In genomic region chr9:108568511-108568921, GRCm38 (mm10) we compare ENCODE assay signal across 8 mouse cellular contexts. TPM values are rescaled to one million over a fixed set of nuclear protein-coding genes. Genes with fewer than 3 reads are reported as not detected.
DNase-seq lines count a peak whose midpoint lies in the region; ATAC-seq lines count a peak whose summit lies in the region.

No protein-coding gene starts in this region.

- peak overlapping the region; percentile 85 for H3K9ac ChIP-seq in embryonic facial prominence, embryonic 14.5 days (ENCODE audit: low read depth, low read length)
- no peak overlapping the region for H3K9ac ChIP-seq in intestine, embryonic 14.5 days (ENCODE audit: low read length)
- H3K9ac ChIP-seq in neural tube, embryonic 13.5 days = peak overlapping the region; percentile 82

- no peak for ATAC-seq in embryonic facial prominence, embryonic 14.5 days (ENCODE audit: low read depth)
- no peak for ATAC-seq in intestine, embryonic 14.5 days (replicated peaks; ENCODE audit: low FRiP score, low TSS enrichment, low read depth)
- ATAC-seq in neural tube, embryonic 13.5 days (ENCODE audit: low read depth) = no peak

- no peaks in the 10 kb centered on the region for H3K27me3 ChIP-seq in embryonic facial prominence, embryonic 14.5 days (replicated peaks; ENCODE audit: control insufficient read depth, insufficient read depth, low read length)
- H3K27me3 ChIP-seq in intestine, embryonic 14.5 days (replicated peaks; ENCODE audit: control insufficient read depth, insufficient read depth, low read length) = no peaks in the 10 kb centered on the region
- no peaks in the 10 kb centered on the region for H3K27me3 ChIP-seq in neural tube, embryonic 13.5 days

- H3K4me1 ChIP-seq in embryonic facial prominence, embryonic 14.5 days (ENCODE audit: control insufficient read depth, insufficient read depth, low read length) = peaks cover 23% of the 10 kb centered on the region
- H3K4me1 ChIP-seq in intestine, embryonic 14.5 days (replicated peaks; ENCODE audit: control insufficient read depth, insufficient read depth, low read length) = peaks cover 17% of the 10 kb centered on the region
- H3K4me1 ChIP-seq in neural tube, embryonic 13.5 days (replicated peaks) = peaks cover 53% of the 10 kb centered on the region

- H3K36me3 ChIP-seq in embryonic facial prominence, embryonic 14.5 days (ENCODE audit: control insufficient read depth, insufficient read depth, low read length) = peaks cover 55% of the 10 kb centered on the region
- peaks cover 50% of the 10 kb centered on the region for H3K36me3 ChIP-seq in intestine, embryonic 14.5 days (ENCODE audit: control insufficient read depth, insufficient read depth, low read length)
- H3K36me3 ChIP-seq in neural tube, embryonic 13.5 days = peaks cover 55% of the 10 kb centered on the region

- H3K4me2 ChIP-seq in embryonic facial prominence, embryonic 14.5 days (ENCODE audit: low read depth, low read length) = peak overlapping the region; percentile 99
- peak overlapping the region; percentile 83 for H3K4me2 ChIP-seq in intestine, embryonic 14.5 days (ENCODE audit: low read length)
- H3K4me2 ChIP-seq in neural tube, embryonic 13.5 days = peak overlapping the region; percentile 93

- no peaks in the 10 kb centered on the region for H3K9me3 ChIP-seq in embryonic facial prominence, embryonic 14.5 days (ENCODE audit: control insufficient read depth, low read length)
- no peaks in the 10 kb centered on the region for H3K9me3 ChIP-seq in intestine, embryonic 14.5 days (ENCODE audit: control insufficient read depth, low read length)
- no peaks in the 10 kb centered on the region for H3K9me3 ChIP-seq in neural tube, embryonic 13.5 days

- DNase-seq in layer of hippocampus, adult 11-12 months (ENCODE audit: low spot score) = peak; percentile 18
- DNase-seq in layer of hippocampus, adult 18-20 months (ENCODE audit: low spot score in 2 of 2) = no peak
- DNase-seq in embryonic facial prominence, embryonic 14.5 days (ENCODE audit: low spot score) = no peak
- DNase-seq in intestine, embryonic 14.5 days (ENCODE audit: low spot score) = no peak
- DNase-seq in urinary bladder, postnatal 14 days (ENCODE audit: low spot score) = no peak
- no peak for DNase-seq in embryo, embryonic 10.5 days (ENCODE audit: low spot score)
- no peak for DNase-seq in cerebellum, adult 18-20 months

- H3K4me3 ChIP-seq in embryonic facial prominence, embryonic 14.5 days (ENCODE audit: low read depth, low read length) = peak overlapping the region; percentile 77
- peak overlapping the region; percentile 70 for H3K4me3 ChIP-seq in intestine, embryonic 14.5 days (ENCODE audit: low read depth, low read length)
- H3K4me3 ChIP-seq in neural tube, embryonic 13.5 days = peak overlapping the region; percentile 71

- peak overlapping the region; percentile 94 for H3K27ac ChIP-seq in embryonic facial prominence, embryonic 14.5 days (replicated peaks; ENCODE audit: low read depth, low read length)
- H3K27ac ChIP-seq in intestine, embryonic 14.5 days (ENCODE audit: low read depth) = no peak overlapping the region
- no peak overlapping the region for H3K27ac ChIP-seq in neural tube, embryonic 13.5 days (replicated peaks)

- 77% methylated on average over 17 of the region's 17 CpGs for WGBS in embryonic facial prominence, embryonic 14.5 days
- WGBS in intestine, embryonic 14.5 days = 74% methylated on average over 17 of the region's 17 CpGs
- WGBS in neural tube, embryonic 13.5 days = 81% methylated on average over 17 of the region's 17 CpGs

RNA-seq across cellular contexts. Expression of gene Dalrd3, which starts 1.2 kb away (rescaled TPM):
- total RNA-seq in layer of hippocampus, adult 18-20 months (2021) = 100 to 1,000 TPM in 1 of 2 experiments, 10 to 100 TPM in 1; 95.0 to 105 TPM
- polyA plus RNA-seq in embryonic facial prominence, embryonic 14.5 days (2014; fragmentation: Nextera tagmentation; extraction: Ambion mirVana) = 116 and 120 TPM in 2 replicates
- 127 and 146 TPM in 2 replicates for polyA plus RNA-seq in intestine, embryonic 14.5 days (2014; fragmentation: Nextera tagmentation; extraction: Ambion mirVana)
- polyA plus RNA-seq in neural tube, embryonic 13.5 days (2015; fragmentation: Nextera tagmentation; extraction: Ambion mirVana) = 267 and 294 TPM in 2 replicates

RNA-seq across cellular contexts. Expression of gene Ndufaf3, which starts 1.3 kb away (rescaled TPM):
- total RNA-seq in layer of hippocampus, adult 18-20 months (2021) = 10 to 100 TPM; 73.5 to 75.0 TPM
- polyA plus RNA-seq in embryonic facial prominence, embryonic 14.5 days (2014; fragmentation: Nextera tagmentation; extraction: Ambion mirVana) = 59.6 and 61.9 TPM in 2 replicates
- 37.0 and 39.8 TPM in 2 replicates for polyA plus RNA-seq in intestine, embryonic 14.5 days (2014; fragmentation: Nextera tagmentation; extraction: Ambion mirVana)
- polyA plus RNA-seq in neural tube, embryonic 13.5 days (2015; fragmentation: Nextera tagmentation; extraction: Ambion mirVana) = 68.0 and 80.2 TPM in 2 replicates

RNA-seq across cellular contexts. Expression of gene Impdh2, which starts 8.4 kb away (rescaled TPM):
- 10 to 100 TPM; 56.6 to 64.5 TPM for total RNA-seq in layer of hippocampus, adult 18-20 months (2021)
- 173 and 202 TPM in 2 replicates for polyA plus RNA-seq in embryonic facial prominence, embryonic 14.5 days (2014; fragmentation: Nextera tagmentation; extraction: Ambion mirVana)
- polyA plus RNA-seq in intestine, embryonic 14.5 days (2014; fragmentation: Nextera tagmentation; extraction: Ambion mirVana) = 226 and 246 TPM in 2 replicates
- polyA plus RNA-seq in neural tube, embryonic 13.5 days (2015; fragmentation: Nextera tagmentation; extraction: Ambion mirVana) = 109 and 112 TPM in 2 replicates

RNA-seq across cellular contexts. Expression of gene Wdr6, which starts 10.0 kb away (rescaled TPM):
- total RNA-seq in layer of hippocampus, adult 18-20 months (2021) = 100 to 1,000 TPM; 112 to 123 TPM
- 78.9 and 91.1 TPM in 2 replicates for polyA plus RNA-seq in embryonic facial prominence, embryonic 14.5 days (2014; fragmentation: Nextera tagmentation; extraction: Ambion mirVana)
- polyA plus RNA-seq in intestine, embryonic 14.5 days (2014; fragmentation: Nextera tagmentation; extraction: Ambion mirVana) = 82.0 and 95.0 TPM in 2 replicates
- 254 and 259 TPM in 2 replicates for polyA plus RNA-seq in neural tube, embryonic 13.5 days (2015; fragmentation: Nextera tagmentation; extraction: Ambion mirVana)

RNA-seq across cellular contexts. Expression of gene P4htm, which starts 29.0 kb away (rescaled TPM):
- 100 to 1,000 TPM; 101 to 102 TPM for total RNA-seq in layer of hippocampus, adult 18-20 months (2021)
- polyA plus RNA-seq in embryonic facial prominence, embryonic 14.5 days (2014; fragmentation: Nextera tagmentation; extraction: Ambion mirVana) = 7.4 and 7.8 TPM in 2 replicates
- polyA plus RNA-seq in intestine, embryonic 14.5 days (2014; fragmentation: Nextera tagmentation; extraction: Ambion mirVana) = 5.9 and 7.0 TPM in 2 replicates
- polyA plus RNA-seq in neural tube, embryonic 13.5 days (2015; fragmentation: Nextera tagmentation; extraction: Ambion mirVana) = 29.5 and 30.7 TPM in 2 replicates
